Mouse (Mus musculus): ENCODE measurements around the gene Dhrs3. TPM values are rescaled to one million over a fixed set of nuclear protein-coding genes. Genes with fewer than 3 reads are reported as not detected.

Gene Dhrs3
- polyA plus RNA-seq, 1 experiment from 2014 or later: 36.6 TPM

DNA sequence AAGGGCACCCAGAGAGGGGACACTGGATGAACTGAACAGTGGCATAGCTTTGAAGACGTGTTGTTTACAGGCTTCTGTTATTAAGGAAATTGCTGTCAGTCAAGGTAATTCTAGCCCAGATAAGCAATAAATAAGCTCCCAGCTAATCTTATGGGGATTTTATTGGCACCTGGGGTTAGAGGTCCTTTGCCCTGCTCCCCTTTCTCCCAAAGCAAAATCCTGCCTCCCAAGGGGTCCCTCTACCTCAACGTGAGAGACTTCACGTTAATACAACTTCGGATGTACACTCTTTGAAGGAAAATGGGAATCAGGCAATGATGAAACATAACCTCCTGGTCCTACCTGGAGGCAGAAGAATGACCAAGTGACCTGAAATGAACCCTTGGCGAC is 889 bp upstream of the Dhrs3 start:
- peak overlapping the region; percentile 77 for H3K9ac ChIP-seq (ENCODE audit: low read length)
- peak overlapping the region; percentile 14 to 29; a peak in 2 of 4 replicates for H3K27ac ChIP-seq (replicated peaks in 1 of 2; ENCODE audit: control insufficient read depth in 1 of 2, insufficient read depth in 1 of 2, low read depth in 2 of 2, low read length in 2 of 2)
- H3K4me2 ChIP-seq (ENCODE audit: low read length): peak overlapping the region; percentile 98
- H3K4me1 ChIP-seq (ENCODE audit: control insufficient read depth in 2 of 2, insufficient read depth in 2 of 2, low read length in 2 of 2): peaks cover 21 to 30% of the 10 kb centered on the region in 2 experiments
- H3K4me3 ChIP-seq (ENCODE audit: control insufficient read depth in 1 of 2, insufficient read depth in 1 of 2, low read depth in 1 of 2, low read length in 2 of 2): peak overlapping the region; percentile 49 to 64
- H3K9me3 ChIP-seq (ENCODE audit: control insufficient read depth, low read length): no peaks in the 10 kb centered on the region
- no peaks in the 10 kb centered on the region for H3K27me3 ChIP-seq (ENCODE audit: control insufficient read depth, insufficient read depth, low read length)
- no peaks in the 10 kb centered on the region for H3K36me3 ChIP-seq (ENCODE audit: control insufficient read depth, insufficient read depth, low read length)
- 21% methylated on average over 5 of the region's 5 CpGs for WGBS
- no peak for ATAC-seq (ENCODE audit: insufficient number of reproducible peaks, insufficient read depth, low FRiP score, low read depth)

- Histone ChIP-seq H3K36me3 (ENCODE audit: control insufficient read depth, insufficient read depth, low read length) (no peaks in the 10 kb centered on the region), H3K9ac (ENCODE audit: low read length) (peak overlapping the region; percentile 77), H3K27ac (replicated peaks in 1 of 2; ENCODE audit: control insufficient read depth in 1 of 2, insufficient read depth in 1 of 2, low read depth in 2 of 2, low read length in 2 of 2) (peak overlapping the region; percentile 5 to 73; a peak in 3 of 4 replicates), H3K9me3 (ENCODE audit: control insufficient read depth, low read length) (no peaks in the 10 kb centered on the region), H3K4me3 (ENCODE audit: control insufficient read depth in 1 of 2, insufficient read depth in 1 of 2, low read depth in 1 of 2, low read length in 2 of 2) (peak overlapping the region; percentile 49 to 64), H3K4me2 (ENCODE audit: low read length) (peak overlapping the region; percentile 98), H3K4me1 (ENCODE audit: control insufficient read depth in 2 of 2, insufficient read depth in 2 of 2, low read length in 2 of 2) (peaks cover 23 to 38% of the 10 kb centered on the region in 2 experiments), H3K27me3 (ENCODE audit: control insufficient read depth, insufficient read depth, low read length) (no peaks in the 10 kb centered on the region)
- 0% methylated on average over 12 of the region's 12 CpGs for WGBS
- ATAC-seq (ENCODE audit: insufficient number of reproducible peaks, insufficient read depth, low FRiP score, low read depth): no peak
These were observed 278 bp downstream of the Dhrs3 start for GRCm38 (mm10) chr4:144892937-144893272.

DNA sequence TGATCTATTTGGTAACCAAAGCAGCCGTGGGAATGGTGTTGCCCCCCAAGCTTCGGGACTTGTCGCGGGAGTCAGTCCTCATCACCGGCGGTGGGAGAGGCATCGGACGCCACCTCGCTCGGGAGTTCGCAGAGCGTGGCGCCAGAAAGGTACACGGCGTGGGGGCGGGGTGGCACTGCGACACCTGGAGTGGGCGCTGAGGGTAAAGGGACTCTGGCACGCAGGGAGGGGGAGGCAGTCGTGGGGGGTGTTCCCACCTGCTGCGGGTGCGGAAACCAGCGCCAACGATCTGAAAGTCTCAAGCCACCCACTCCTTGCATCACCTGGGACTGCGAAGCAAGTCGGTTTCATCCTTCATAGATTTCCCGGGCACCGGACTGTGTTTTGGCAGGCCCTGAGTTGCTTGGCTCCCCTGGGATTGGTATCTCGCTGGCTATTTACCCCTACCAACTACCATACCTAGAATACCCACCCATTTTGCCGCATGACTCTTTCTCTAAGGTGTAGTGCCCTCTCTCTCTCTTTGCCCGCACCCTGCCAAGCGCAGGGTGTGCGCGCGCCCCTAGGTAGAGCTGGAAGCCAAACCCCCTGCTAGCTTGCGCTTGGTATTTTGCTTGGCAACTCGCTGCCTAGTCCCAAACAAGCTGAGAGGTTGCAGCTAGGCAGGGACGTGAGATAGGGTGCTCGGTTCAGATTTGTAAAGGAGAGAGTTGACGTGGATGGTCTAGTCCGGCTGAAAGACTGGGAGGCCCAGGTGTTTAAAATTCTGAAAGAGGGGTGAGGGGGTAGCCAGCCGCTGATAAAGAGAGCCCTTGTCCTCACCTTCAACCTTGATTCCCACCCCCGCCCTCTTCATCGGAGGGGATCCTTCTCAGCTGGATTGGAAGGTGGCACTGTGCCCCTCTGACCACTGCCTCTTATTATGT is 1.2 kb downstream of the Dhrs3 start:
- WGBS: 1% methylated on average over 44 of the region's 44 CpGs
- ATAC-seq (ENCODE audit: insufficient number of reproducible peaks, insufficient read depth, low FRiP score, low read depth): no peak

GRCm38 (mm10) chr4:144894487-144895210 is 2.0 kb downstream of the Dhrs3 start:
- H3K27me3 ChIP-seq (ENCODE audit: control insufficient read depth, insufficient read depth, low read length): no peaks in the 10 kb centered on the region
- H3K4me3 ChIP-seq (ENCODE audit: control insufficient read depth in 1 of 2, insufficient read depth in 1 of 2, low read depth in 1 of 2, low read length in 2 of 2): peak overlapping the region; percentile 49 to 64
- H3K9ac ChIP-seq (ENCODE audit: low read length): peak overlapping the region; percentile 77
- peak overlapping the region; percentile 98 for H3K4me2 ChIP-seq (ENCODE audit: low read length)
- 6% methylated on average over 11 of the region's 11 CpGs for WGBS
- peaks cover 26 to 46% of the 10 kb centered on the region in 2 experiments for H3K4me1 ChIP-seq (ENCODE audit: control insufficient read depth in 2 of 2, insufficient read depth in 2 of 2, low read length in 2 of 2)
- H3K27ac ChIP-seq (replicated peaks in 1 of 2; ENCODE audit: control insufficient read depth in 1 of 2, insufficient read depth in 1 of 2, low read depth in 2 of 2, low read length in 2 of 2): peak overlapping the region; percentile 36 to 73
- H3K36me3 ChIP-seq (ENCODE audit: control insufficient read depth, insufficient read depth, low read length): 0 out of 2 replicates have a peak, but pooled peaks cover 4% of the 10 kb centered on the region
- no peaks in the 10 kb centered on the region for H3K9me3 ChIP-seq (ENCODE audit: control insufficient read depth, low read length)
- ATAC-seq (ENCODE audit: insufficient number of reproducible peaks, insufficient read depth, low FRiP score, low read depth): no peak

More for the DNA sequence above, 1.2 kb downstream of the Dhrs3 start:
- Histone ChIP-seq H3K36me3 (ENCODE audit: control insufficient read depth, insufficient read depth, low read length) (0 out of 2 replicates have a peak, but pooled peaks cover under 1% of the 10 kb centered on the region), H3K4me2 (ENCODE audit: low read length) (peak overlapping the region; percentile 98), H3K4me1 (ENCODE audit: control insufficient read depth in 2 of 2, insufficient read depth in 2 of 2, low read length in 2 of 2) (peaks cover 27 to 45% of the 10 kb centered on the region in 2 experiments), H3K4me3 (ENCODE audit: control insufficient read depth in 1 of 2, insufficient read depth in 1 of 2, low read depth in 1 of 2, low read length in 2 of 2) (peak overlapping the region; percentile 49 to 64), H3K27ac (replicated peaks in 1 of 2; ENCODE audit: control insufficient read depth in 1 of 2, insufficient read depth in 1 of 2, low read depth in 2 of 2, low read length in 2 of 2) (peak overlapping the region; percentile 36 to 73), H3K9ac (ENCODE audit: low read length) (peak overlapping the region; percentile 77), H3K27me3 (ENCODE audit: control insufficient read depth, insufficient read depth, low read length) (no peaks in the 10 kb centered on the region), H3K9me3 (ENCODE audit: control insufficient read depth, low read length) (no peaks in the 10 kb centered on the region)

GRCm38 (mm10) chr4:144895211-144895590 is 2.6 kb downstream of the Dhrs3 start:
- no peak for ATAC-seq (ENCODE audit: insufficient number of reproducible peaks, insufficient read depth, low FRiP score, low read depth)

DNA sequence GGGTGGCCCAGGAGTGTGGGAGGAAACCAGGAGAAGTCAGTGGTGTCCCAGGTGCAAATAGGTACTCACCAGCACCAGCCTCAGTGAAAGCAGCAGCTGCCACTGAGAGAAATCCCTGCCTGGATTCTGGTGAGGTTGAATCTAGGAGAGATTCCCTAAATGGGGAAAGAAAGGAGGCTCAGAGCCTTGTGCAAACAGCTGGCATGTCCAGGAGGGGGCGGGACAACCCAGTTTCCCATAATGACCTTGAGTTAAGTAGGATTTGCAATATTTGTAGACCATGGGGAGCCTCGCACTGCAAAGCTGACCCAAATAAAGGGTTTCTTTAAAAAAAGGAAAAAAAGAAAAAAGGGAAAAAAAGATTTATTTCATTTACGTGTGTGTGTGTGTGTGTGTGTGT is 3.7 kb downstream of the Dhrs3 start:
- Histone ChIP-seq H3K4me2 (ENCODE audit: low read length) (peak overlapping the region; percentile 32), H3K27ac (replicated peaks in 1 of 2; ENCODE audit: control insufficient read depth in 1 of 2, insufficient read depth in 1 of 2, low read depth in 2 of 2, low read length in 2 of 2) (no peak overlapping the region), H3K9ac (ENCODE audit: low read length) (peak overlapping the region; percentile 9; the same call in 1 of the 2 replicates), H3K9me3 (ENCODE audit: control insufficient read depth, low read length) (no peaks in the 10 kb centered on the region), H3K4me1 (ENCODE audit: control insufficient read depth in 2 of 2, insufficient read depth in 2 of 2, low read length in 2 of 2) (peaks cover 22 to 48% of the 10 kb centered on the region in 2 experiments), H3K27me3 (ENCODE audit: control insufficient read depth, insufficient read depth, low read length) (peaks cover 7% of the 10 kb centered on the region; the same call in 1 of the 2 replicates), H3K36me3 (ENCODE audit: control insufficient read depth, insufficient read depth, low read length) (0 out of 2 replicates have a peak, but pooled peaks cover 4% of the 10 kb centered on the region), H3K4me3 (ENCODE audit: control insufficient read depth in 1 of 2, insufficient read depth in 1 of 2, low read depth in 1 of 2, low read length in 2 of 2) (no peak overlapping the region)
- 56% methylated on average over 3 of the region's 3 CpGs for WGBS
- ATAC-seq (ENCODE audit: insufficient number of reproducible peaks, insufficient read depth, low FRiP score, low read depth): no peak

More at GRCm38 (mm10) chr4:144895211-144895590, 2.6 kb downstream of the Dhrs3 start:
- Histone ChIP-seq H3K4me2 (ENCODE audit: low read length) (peak overlapping the region; percentile 98), H3K9ac (ENCODE audit: low read length) (peak overlapping the region; percentile 77), H3K36me3 (ENCODE audit: control insufficient read depth, insufficient read depth, low read length) (0 out of 2 replicates have a peak, but pooled peaks cover 4% of the 10 kb centered on the region), H3K9me3 (ENCODE audit: control insufficient read depth, low read length) (no peaks in the 10 kb centered on the region), H3K27ac (replicated peaks in 1 of 2; ENCODE audit: control insufficient read depth in 1 of 2, insufficient read depth in 1 of 2, low read depth in 2 of 2, low read length in 2 of 2) (peak overlapping the region; percentile 24 to 73; a peak in 1 of 4 replicates), H3K4me1 (ENCODE audit: control insufficient read depth in 2 of 2, insufficient read depth in 2 of 2, low read length in 2 of 2) (peaks cover 26 to 46% of the 10 kb centered on the region in 2 experiments), H3K27me3 (ENCODE audit: control insufficient read depth, insufficient read depth, low read length) (no peaks in the 10 kb centered on the region), H3K4me3 (ENCODE audit: control insufficient read depth in 1 of 2, insufficient read depth in 1 of 2, low read depth in 1 of 2, low read length in 2 of 2) (peak overlapping the region; percentile 49 to 64; a peak in 3 of 4 replicates)
- WGBS: 40% methylated on average over 2 of the region's 2 CpGs

GRCm38 (mm10) chr4:144898036-144898649 is 5.5 kb downstream of the Dhrs3 start:
- no peak overlapping the region for H3K4me3 ChIP-seq (ENCODE audit: control insufficient read depth in 1 of 2, insufficient read depth in 1 of 2, low read depth in 1 of 2, low read length in 2 of 2)
- peaks cover 10% of the 10 kb centered on the region; the same call in 1 of the 2 replicates for H3K27me3 ChIP-seq (ENCODE audit: control insufficient read depth, insufficient read depth, low read length)
- peak; percentile 75 for ATAC-seq (ENCODE audit: insufficient number of reproducible peaks, insufficient read depth, low FRiP score, low read depth)
- H3K36me3 ChIP-seq (ENCODE audit: control insufficient read depth, insufficient read depth, low read length): 0 out of 2 replicates have a peak, but pooled peaks cover 4% of the 10 kb centered on the region
- 35% methylated on average over 6 of the region's 6 CpGs for WGBS
- H3K9me3 ChIP-seq (ENCODE audit: control insufficient read depth, low read length): no peaks in the 10 kb centered on the region
- H3K4me2 ChIP-seq (ENCODE audit: low read length): no peak overlapping the region
- H3K4me1 ChIP-seq (ENCODE audit: control insufficient read depth in 2 of 2, insufficient read depth in 2 of 2, low read length in 2 of 2): peaks cover 21 to 46% of the 10 kb centered on the region in 2 experiments
- peak overlapping the region; percentile 24 to 74 for H3K27ac ChIP-seq (replicated peaks in 1 of 2; ENCODE audit: control insufficient read depth in 1 of 2, insufficient read depth in 1 of 2, low read depth in 2 of 2, low read length in 2 of 2)
- H3K9ac ChIP-seq (ENCODE audit: low read length): no peak overlapping the region

Data from heart, embryonic 14.5 days (tissue).